Mouse (Mus musculus) liver, adult 2 months (tissue): ENCODE data around the gene Ugt1a10. TPM values are rescaled to one million over a fixed set of nuclear protein-coding genes. Genes with fewer than 3 reads are reported as not detected.

Experiments used
- DNase-seq: peaks from one replicate; pipeline ENCODE4 v3.0.0-alpha.2; 2011; ENCODE audit warnings: low read depth, low spot score; ENCODE audit errors: extremely low read depth
- H3K27ac ChIP-seq: fragments of 200-500 bp; replicated peaks from 2 replicates; pipeline ENCODE4 v1.5.1; 2012; ENCODE audit warnings: low read depth, mild to moderate bottlenecking, control low read depth, inconsistent platforms, low read length; ENCODE audit not compliant: insufficient read depth
- H3K27me3 ChIP-seq: fragments of 200-500 bp; 2 replicates; pipeline ENCODE4 v1.6.1; 2012; ENCODE audit warnings: mild to moderate bottlenecking, moderate library complexity, low read length, inconsistent platforms; ENCODE audit not compliant: control insufficient read depth, insufficient read depth
- H3K36me3 ChIP-seq: fragments of 200-500 bp; 2 replicates; pipeline ENCODE4 v1.6.1; 2012; ENCODE audit warnings: low read length, inconsistent platforms; ENCODE audit not compliant: control insufficient read depth, insufficient read depth
- H3K4me1 ChIP-seq: fragments of 200-500 bp; 2 replicates; pipeline ENCODE4 v1.6.1; 2011; ENCODE audit warnings: low read length; ENCODE audit not compliant: control insufficient read depth, insufficient read depth
- H3K4me3 ChIP-seq: fragments of 200-500 bp; 2 replicates; pipeline ENCODE4 v1.5.1; 2011; ENCODE audit warnings: low read depth, mild to moderate bottlenecking, control low read depth, low read length, moderate library complexity; ENCODE audit not compliant: insufficient read depth
- H3K79me2 ChIP-seq: fragments of 200-500 bp; 2 replicates; pipeline ENCODE4 v1.6.1; 2012; ENCODE audit warnings: inconsistent platforms, mild to moderate bottlenecking, low read length, moderate library complexity; ENCODE audit not compliant: control insufficient read depth, insufficient read depth
- H3K9ac ChIP-seq: fragments of 200-500 bp; 2 replicates; pipeline ENCODE4 v1.6.1; 2012; ENCODE audit warnings: low read depth, mild to moderate bottlenecking, control low read depth, inconsistent platforms, low read length
- CTCF ChIP-seq: fragments of 200-500 bp; IDR thresholded peaks from 2 replicates; pipeline ENCODE4 v1.5.1; 2011; ENCODE audit warnings: low read depth, low read length, control low read depth
- POLR2A ChIP-seq: fragments of 200-500 bp; IDR thresholded peaks from 2 replicates; pipeline ENCODE4 v1.6.1; 2011; ENCODE audit warnings: low read length, control low read depth; ENCODE audit not compliant: insufficient read depth; ENCODE audit errors: extremely low read depth
- WGBS: fragments of 180-500 bp; shearing (Covaris S2); methylation state at CpG from one replicate; pipeline ENCODE4 v1.1.7; 2018; 5-methylcytosine and 5-hydroxymethylcytosine counted together
- polyA plus RNA-seq: library from polyadenylated mRNA; depleted of rRNA; stranded (reverse); fragments of >200 nt; gene quantifications from 2 replicates; pipeline ENCODE4 v1.2.3, GENCODE M21; 2012
- total RNA-seq: library from RNA; depleted of rRNA; stranded (reverse); fragments of >200 nt; gene quantifications from 2 replicates; pipeline ENCODE4 v1.2.3, GENCODE M21; 2014

Ugt1a10 gene
- total and polyA plus RNA-seq, 2 experiments: 1.2 to 6.4 TPM

GRCm38 (mm10) chr1:88248658-88249057, 193.5 kb downstream of the Ugt1a10 start:
- WGBS: 70% methylated on average over 4 of the region's 4 CpGs
- no peak for TF ChIP-seq POLR2A
- TF ChIP-seq CTCF: no peak
- Histone ChIP-seq H3K4me1 (peaks cover 11% of the 10 kb centered on the region), H3K36me3 (no peaks in the 10 kb centered on the region), H3K4me3 (no peak overlapping the region), H3K27ac (no peak overlapping the region), H3K9ac (no peak overlapping the region), H3K79me2 (no peaks in the 10 kb centered on the region), H3K27me3 (no peaks in the 10 kb centered on the region)
- DNase-seq: no peak

- DNase-seq: no peak
- H3K36me3 ChIP-seq: no peaks in the 10 kb centered on the region
- H3K4me3 ChIP-seq: no peak overlapping the region
- no peak overlapping the region for H3K27ac ChIP-seq
- TF ChIP-seq CTCF (no peak), POLR2A (no peak)
- no peaks in the 10 kb centered on the region for H3K79me2 ChIP-seq
- H3K4me1 ChIP-seq: peaks cover 11% of the 10 kb centered on the region
- no peaks in the 10 kb centered on the region for H3K27me3 ChIP-seq
- WGBS: 81% methylated on average over 7 of the region's 7 CpGs
- no peak overlapping the region for H3K9ac ChIP-seq
Measured at GRCm38 (mm10) chr1:88249596-88249995, 194.4 kb downstream of the Ugt1a10 start.

GRCm38 (mm10) chr1:88250023-88250422, 194.8 kb downstream of the Ugt1a10 start:
- Histone ChIP-seq H3K4me3 (no peak overlapping the region), H3K27me3 (no peaks in the 10 kb centered on the region), H3K4me1 (peaks cover 11% of the 10 kb centered on the region), H3K9ac (no peak overlapping the region), H3K27ac (no peak overlapping the region), H3K36me3 (no peaks in the 10 kb centered on the region), H3K79me2 (no peaks in the 10 kb centered on the region)
- TF ChIP-seq CTCF (no peak), POLR2A (no peak)
- WGBS: 85% methylated on average over 5 of the region's 5 CpGs
- no peak for DNase-seq

- Histone ChIP-seq H3K79me2 (no peaks in the 10 kb centered on the region), H3K9ac (no peak overlapping the region)
- DNase-seq: peak; percentile 62
Measured at GRCm38 (mm10) chr1:88253106-88253505, 197.9 kb downstream of the Ugt1a10 start.

GRCm38 (mm10) chr1:88253540-88253939, 198.4 kb downstream of the Ugt1a10 start:
- WGBS: 44% methylated on average over 6 of the region's 6 CpGs
- peak; percentile 98 for DNase-seq
- peak overlapping the region; percentile 2; the same call in 1 of the 2 replicates for H3K27ac ChIP-seq

More at GRCm38 (mm10) chr1:88253106-88253505, 197.9 kb downstream of the Ugt1a10 start:
- Histone ChIP-seq H3K27ac (peak overlapping the region; percentile 0), H3K4me3 (no peak overlapping the region), H3K4me1 (peaks cover 11% of the 10 kb centered on the region), H3K27me3 (no peaks in the 10 kb centered on the region), H3K36me3 (no peaks in the 10 kb centered on the region)
- WGBS: 44% methylated on average over 8 of the region's 8 CpGs
- TF ChIP-seq POLR2A (no peak), CTCF (no peak)

GRCm38 (mm10) chr1:88254793-88255465, 199.7 kb downstream of the Ugt1a10 start:
- H3K36me3 ChIP-seq: no peaks in the 10 kb centered on the region
- no peak for DNase-seq
- peaks cover 21% of the 10 kb centered on the region for H3K4me1 ChIP-seq
- no peaks in the 10 kb centered on the region for H3K79me2 ChIP-seq
- TF ChIP-seq POLR2A (no peak), CTCF (no peak)
- no peaks in the 10 kb centered on the region for H3K27me3 ChIP-seq
- H3K9ac ChIP-seq: no peak overlapping the region
- WGBS: 87% methylated on average over 12 of the region's 12 CpGs
- no peak overlapping the region for H3K27ac ChIP-seq
- H3K4me3 ChIP-seq: no peak overlapping the region

More at GRCm38 (mm10) chr1:88253540-88253939, 198.4 kb downstream of the Ugt1a10 start:
- Histone ChIP-seq H3K9ac (no peak overlapping the region), H3K4me3 (no peak overlapping the region), H3K4me1 (peaks cover 11% of the 10 kb centered on the region), H3K36me3 (no peaks in the 10 kb centered on the region), H3K27me3 (no peaks in the 10 kb centered on the region), H3K79me2 (no peaks in the 10 kb centered on the region)
- TF ChIP-seq POLR2A (no peak), CTCF (no peak)
